Mouse (Mus musculus) retina, embryonic 14.5 days (tissue): Measurements from ENCODE around the gene Gadd45b.

Source experiments
- DNase-seq: peaks from one replicate; pipeline ENCODE4 v3.0.0-alpha.2; 2015; ENCODE audit warnings: low spot score

Gene Gadd45b

DNA sequence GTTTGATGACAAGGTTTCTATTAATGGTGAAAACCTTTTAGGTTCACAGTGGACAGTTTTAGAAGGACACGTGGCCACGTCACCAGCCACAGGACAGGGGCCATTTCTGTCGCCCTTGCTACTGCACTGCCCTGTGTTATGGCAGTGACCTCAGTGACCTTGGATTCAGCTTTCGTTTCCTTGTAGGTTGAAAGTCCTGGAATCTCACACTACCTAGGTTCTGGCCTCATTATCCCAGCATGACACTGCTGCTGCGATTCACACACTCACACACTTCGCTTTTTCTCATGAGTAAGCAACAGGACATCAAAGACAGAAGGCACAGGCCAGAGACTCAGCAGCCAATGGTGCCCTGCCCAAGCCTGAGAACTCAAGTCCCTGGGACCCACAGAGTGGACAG is 27.0 kb downstream of the Gadd45b start:
- DNase-seq: no peak

DNA sequence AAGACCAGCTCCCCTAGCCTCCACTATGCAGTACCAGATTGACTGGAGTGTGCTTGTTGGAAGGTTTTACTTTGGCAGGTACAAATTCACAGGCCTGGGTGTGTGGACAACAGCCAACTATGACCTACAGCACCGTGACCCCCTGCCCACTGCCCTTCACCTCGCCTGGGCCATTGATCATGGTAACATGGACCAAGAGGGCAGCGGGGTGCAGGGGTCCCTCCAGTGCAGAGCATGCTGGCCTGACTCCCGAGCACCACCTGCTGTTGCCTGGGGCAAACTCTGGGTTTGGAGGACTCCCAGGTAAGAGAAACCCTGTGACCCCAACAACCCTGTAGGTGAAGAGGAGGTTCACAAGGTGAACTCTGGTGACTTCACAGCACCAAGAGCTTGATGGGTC is 27.9 kb downstream of the Gadd45b start:
- DNase-seq: no peak

GRCm38 (mm10) chr10:80958979-80959637 is 29.2 kb downstream of the Gadd45b start:
- no peak for DNase-seq

DNA sequence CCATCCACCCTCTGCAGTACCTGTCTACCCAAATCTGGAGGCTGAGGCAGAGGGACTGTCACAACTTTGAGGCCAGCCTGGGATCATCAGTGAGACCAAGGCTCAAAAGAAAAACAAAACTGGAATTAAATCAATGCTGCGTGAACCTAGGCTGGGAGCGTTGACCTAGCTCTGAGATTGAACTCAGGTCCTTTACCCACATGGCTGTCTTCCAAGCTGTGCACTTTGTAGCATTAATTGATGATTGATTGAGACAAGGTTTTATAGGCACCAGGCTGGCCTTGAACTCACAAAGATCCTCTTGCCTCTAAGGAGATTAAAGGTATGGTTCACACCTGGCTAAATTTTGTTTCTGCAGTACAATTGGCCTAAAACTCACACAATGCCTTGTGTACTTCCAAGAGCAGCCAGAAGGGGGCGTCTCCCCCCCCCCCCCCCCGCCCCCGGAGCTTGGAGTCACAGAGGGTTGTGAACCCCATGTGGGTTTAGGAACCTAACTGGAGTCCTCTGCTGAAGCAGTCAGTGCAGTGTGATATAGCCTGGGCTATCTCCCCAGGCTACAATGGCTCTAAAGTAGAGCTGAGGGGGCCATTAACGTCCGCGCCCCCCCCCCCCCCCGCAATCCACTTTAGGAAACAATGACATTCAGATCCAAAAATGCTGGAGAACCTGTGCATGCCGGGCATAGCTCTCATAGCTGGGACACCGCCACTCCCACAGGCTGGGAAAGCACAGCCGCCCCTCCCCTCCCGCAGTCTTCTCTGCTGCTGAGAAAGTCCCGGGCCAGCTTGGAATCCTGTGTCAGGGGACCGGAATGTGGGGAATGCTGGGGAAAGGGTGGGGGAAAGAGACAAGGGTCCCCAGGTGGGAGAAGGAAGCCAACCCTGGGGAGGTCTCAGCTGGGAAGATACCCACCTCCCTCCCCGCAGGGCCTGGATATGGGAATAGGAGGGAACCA is 31.0 kb downstream of the Gadd45b start:
- peak; percentile 60 for DNase-seq

DNA sequence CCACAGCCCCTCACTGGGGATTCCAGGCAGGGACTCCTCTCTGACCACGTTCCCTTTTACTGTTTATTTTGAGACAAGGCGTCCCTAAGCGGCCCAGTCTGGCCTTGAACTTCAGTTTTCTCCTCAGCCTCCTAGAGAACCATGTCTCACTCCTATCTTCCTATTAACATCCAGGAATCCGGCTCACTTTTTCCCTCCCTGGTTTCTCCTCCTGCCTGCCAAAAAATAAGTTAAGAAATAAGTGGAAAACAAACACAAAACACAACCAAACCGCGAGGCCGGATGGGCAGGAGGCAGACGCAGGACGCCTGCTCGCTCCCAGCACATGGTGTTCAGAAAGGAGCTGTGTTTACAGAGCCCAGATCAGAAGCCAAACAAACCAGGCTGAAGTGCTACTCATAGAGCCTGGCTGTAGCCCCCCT is 32.2 kb downstream of the Gadd45b start:
- DNase-seq: no peak

GRCm38 (mm10) chr10:80962585-80962984 is 32.7 kb downstream of the Gadd45b start:
- DNase-seq: no peak

DNA sequence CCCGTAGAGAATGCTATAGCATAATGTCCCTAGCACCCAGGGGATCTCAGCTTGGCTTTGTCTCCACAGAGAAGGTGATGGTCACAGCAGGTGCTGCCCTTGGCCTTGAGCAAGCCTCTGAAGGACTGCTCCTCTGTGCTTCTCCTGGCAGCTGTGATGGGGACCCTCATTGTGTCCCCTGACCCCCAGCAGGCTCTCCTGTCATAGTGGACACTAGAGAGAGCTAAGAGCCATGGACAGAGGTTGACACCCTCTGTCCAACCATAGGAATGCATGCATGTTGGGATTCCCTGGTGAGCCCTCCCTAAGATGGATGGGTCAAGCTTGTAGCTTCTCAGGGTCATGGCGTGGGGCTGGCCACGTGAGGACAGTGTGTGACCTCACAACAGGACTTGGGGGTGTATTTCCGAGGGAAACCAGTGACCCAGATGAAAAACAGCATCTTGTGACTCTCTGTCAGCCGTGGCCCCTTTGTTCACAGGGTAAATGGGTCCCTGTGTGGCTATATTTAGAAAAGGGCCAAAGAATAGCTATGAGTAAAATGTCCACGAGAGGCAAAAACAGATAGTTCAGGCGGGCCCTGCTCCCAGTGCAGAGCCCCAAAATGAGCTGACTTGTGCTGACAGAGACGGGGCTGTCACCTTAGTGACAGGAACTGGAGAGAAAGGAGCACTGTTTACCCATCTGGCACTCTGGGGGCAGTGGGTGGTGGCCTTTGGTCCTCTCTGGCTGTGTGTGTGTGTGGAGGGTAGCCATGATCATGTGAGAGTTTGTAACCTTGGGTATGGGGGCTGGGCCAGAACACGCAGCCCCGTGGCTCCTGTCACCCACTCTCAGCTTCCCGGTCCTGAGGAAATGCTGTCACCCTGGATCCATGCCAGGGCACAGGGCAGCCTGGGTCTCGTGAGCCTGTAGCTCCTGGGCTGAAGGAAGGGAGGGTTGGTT is 33.4 kb downstream of the Gadd45b start:
- no peak for DNase-seq

DNA sequence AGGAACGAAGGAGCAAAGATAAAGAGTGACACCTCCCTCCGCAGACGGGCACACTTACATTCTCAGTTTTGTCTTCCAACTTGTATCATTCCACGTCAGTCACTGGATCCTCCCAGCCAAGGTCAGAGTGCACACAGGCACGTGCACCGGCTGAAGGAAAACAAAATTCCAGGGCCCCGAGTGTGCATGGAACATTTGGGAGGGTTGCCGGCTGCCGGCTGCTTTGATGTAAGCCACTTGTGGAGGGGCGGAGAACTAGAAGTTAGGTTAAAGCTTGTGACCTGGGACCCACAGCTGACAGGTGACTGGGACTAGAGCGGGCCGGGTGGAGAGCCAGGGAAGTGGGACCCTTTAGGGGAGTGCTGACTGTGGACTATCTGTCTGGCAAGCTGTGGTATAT is 36.4 kb downstream of the Gadd45b start:
- no peak for DNase-seq

DNA sequence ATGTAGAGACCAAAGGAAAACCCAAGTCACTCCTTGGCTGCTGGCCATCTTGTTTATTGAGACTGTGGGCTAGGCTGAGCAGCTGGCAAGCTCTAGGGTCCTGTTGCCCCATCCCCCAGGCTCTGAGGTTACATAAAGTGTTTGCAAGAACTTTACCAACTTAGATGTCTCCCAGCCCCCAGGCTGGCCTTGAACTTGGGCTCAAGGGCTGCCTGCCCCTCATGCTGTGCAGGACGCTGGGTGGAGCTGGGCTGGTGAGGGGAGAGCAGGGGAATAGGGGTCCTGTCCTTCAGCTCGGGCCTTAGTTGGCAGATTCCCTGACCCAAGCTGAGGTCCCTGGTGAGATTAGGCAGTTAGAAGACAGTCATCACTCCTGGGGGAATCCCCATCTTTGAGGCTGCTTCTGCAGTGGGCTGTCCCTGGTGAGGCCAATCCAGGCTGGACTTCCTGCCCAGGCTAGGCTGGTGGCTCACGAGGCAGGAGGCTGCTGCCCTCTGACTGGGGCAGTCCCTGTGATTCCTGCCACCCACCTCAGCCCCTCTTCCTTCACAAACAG is 37.3 kb downstream of the Gadd45b start:
- DNase-seq: no peak

DNA sequence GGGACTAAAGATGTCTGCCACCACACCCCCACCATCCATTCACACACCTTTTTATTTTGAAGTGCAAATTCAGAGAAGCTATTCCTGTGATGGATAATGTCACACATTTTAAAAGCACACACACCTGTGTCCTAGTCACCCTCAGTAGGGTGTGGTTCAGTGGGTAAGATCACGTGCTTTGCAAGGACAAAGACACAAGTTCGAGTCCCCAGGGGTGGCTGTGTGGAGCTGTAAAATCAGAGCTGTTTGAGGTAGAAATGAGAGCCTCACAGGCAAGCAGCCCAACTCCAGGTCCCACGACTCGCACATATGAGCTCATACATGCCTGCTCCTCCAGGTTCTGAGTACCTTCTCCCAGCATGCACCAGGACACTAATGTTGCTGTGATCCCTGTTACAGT is 38.2 kb downstream of the Gadd45b start:
- no peak for DNase-seq

- no peak for DNase-seq
Measured at GRCm38 (mm10) chr10:80969298-80969697, 39.4 kb downstream of the Gadd45b start.

GRCm38 (mm10) chr10:80970159-80970558 is 40.3 kb downstream of the Gadd45b start:
- DNase-seq: no peak

- DNase-seq: no peak
Measured at GRCm38 (mm10) chr10:80971533-80971932, 41.7 kb downstream of the Gadd45b start.

GRCm38 (mm10) chr10:80972071-80972987 is 42.5 kb downstream of the Gadd45b start:
- DNase-seq: no peak

- no peak for DNase-seq
Measured at GRCm38 (mm10) chr10:80973722-80974121, 43.8 kb downstream of the Gadd45b start.

DNA sequence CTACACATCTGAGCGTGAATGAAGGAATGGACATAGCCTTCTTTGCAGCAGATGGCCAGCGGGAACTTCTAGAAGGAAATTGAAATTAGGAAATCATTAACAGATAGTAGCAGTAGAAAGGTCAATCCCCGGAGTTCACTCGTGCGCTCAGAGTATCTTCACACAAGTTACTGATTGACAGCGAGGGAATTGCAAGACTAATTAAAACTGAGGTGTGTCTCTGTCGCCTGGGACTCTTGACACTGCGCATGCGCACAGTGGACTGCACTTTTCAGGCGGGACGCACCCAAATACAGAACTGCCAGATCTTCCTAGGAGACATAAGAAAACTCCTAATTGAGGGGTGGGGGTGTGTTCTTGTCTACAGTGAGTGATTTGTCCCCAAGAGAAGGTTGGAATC is 45.6 kb downstream of the Gadd45b start:
- DNase-seq: no peak

DNA sequence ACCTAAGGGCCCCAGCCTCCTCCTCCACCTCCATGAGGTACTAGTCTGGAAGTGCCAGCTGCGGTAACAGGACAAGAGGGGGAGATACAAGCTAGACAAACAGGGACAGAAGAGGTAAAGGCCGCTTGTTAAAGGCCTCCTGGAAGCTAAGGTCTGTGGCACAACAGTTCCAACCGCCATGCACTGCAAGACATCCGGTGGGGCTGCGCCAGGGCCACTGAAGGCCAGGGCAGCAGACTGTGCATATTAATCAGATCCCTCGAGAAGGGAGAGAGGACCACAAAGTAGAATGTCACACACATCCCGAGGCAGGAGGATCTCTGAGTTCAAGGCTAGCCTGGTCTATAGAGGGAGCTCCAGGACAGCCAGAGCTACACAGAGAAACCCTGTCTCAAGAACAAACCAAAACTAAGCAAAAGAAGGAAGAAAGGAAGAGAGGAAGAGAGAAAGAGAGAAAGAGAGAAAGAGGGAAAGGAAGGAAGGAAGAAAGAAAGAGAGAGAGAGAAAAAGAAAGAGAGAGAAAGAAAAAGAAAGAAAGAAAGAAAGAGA is 51.8 kb downstream of the Gadd45b start:
- no peak for DNase-seq
